Mouse (Mus musculus) heart, postnatal 14 days (tissue): ENCODE results near the gene 4921517D22Rik. TPM values are rescaled to one million over a fixed set of nuclear protein-coding genes. Genes with fewer than 3 reads are reported as not detected.

ENCODE experiments used
- total RNA-seq, 2 experiments: library from RNA; stranded (reverse); gene quantifications; 2 replicates each; pipeline ENCODE4 v1.2.3; 2021

4921517D22Rik gene
- total RNA-seq, 2 experiments from 2014 or later: not detected

Other genes starting within 250 kb of the 4921517D22Rik start
- 10 to 100 TPM; 82.2 to 97.3 TPM for gene Agtpbp1, start 108.9 kb downstream of the 4921517D22Rik start, total RNA-seq
- gene Naa35, start 108.8 kb downstream of the 4921517D22Rik start, total RNA-seq: 10 to 100 TPM; 84.4 to 92.5 TPM
- gene Golm1, start 18.3 kb downstream of the 4921517D22Rik start, total RNA-seq: 10 to 100 TPM; 16.3 to 20.8 TPM
- not detected for gene Spata31d1a, start 16.2 kb upstream of the 4921517D22Rik start, total RNA-seq
- not detected for gene Spata31d1b, start 18.2 kb upstream of the 4921517D22Rik start, total RNA-seq
- gene Spata31d1d, start 37.6 kb upstream of the 4921517D22Rik start, total RNA-seq: not detected
- not detected for gene 1700014D04Rik, start 52.6 kb upstream of the 4921517D22Rik start, total RNA-seq
- 100 to 1,000 TPM; 207 to 217 TPM for gene Isca1, start 75.7 kb upstream of the 4921517D22Rik start, total RNA-seq
- not detected for gene Gm49354, start 88.1 kb upstream of the 4921517D22Rik start, total RNA-seq
- 10 to 100 TPM; 48.9 to 51.1 TPM for gene Tut7, start 129.0 kb upstream of the 4921517D22Rik start, total RNA-seq